Mouse (Mus musculus) midbrain, postnatal 0 days (tissue): ENCODE measurements at regions not wholly inside any gene's neighbourhood (a gene's known extent, or its start where the extent isn't known, plus 50 kb on each side); places are given as distances from the start of the nearest gene placed in this dataset.

Experiments
- ATAC-seq: fragments of 200-750 bp; cut with Nextera tagmentation; 2 replicates; pipeline ENCODE4 v1.8.0; 2017; ENCODE audit warnings: moderate number of reproducible peaks, mild to moderate bottlenecking, moderate TSS enrichment, moderate library complexity; ENCODE audit not compliant: low FRiP score
- DNase-seq: peaks from one replicate; pipeline ENCODE4 v3.0.0-alpha.2; 2015; ENCODE audit warnings: low spot score
- H3K27ac ChIP-seq: fragments of 300-500 bp; sonication (generic); 2 replicates; pipeline ENCODE4 v1.5.1; 2014; ENCODE audit warnings: low read depth, mild to moderate bottlenecking, low read length, mixed read lengths
- H3K27me3 ChIP-seq: fragments of 300-500 bp; sonication (generic); 2 replicates; pipeline ENCODE4 v1.6.1; 2014; ENCODE audit warnings: low read length, control low read depth, mixed read lengths; ENCODE audit not compliant: insufficient read depth
- H3K36me3 ChIP-seq: fragments of 300-500 bp; sonication (generic); 2 replicates; pipeline ENCODE4 v1.6.1; 2014; ENCODE audit warnings: low read length, control low read depth, mixed read lengths; ENCODE audit not compliant: insufficient read depth
- H3K4me1 ChIP-seq: fragments of 300-500 bp; sonication (generic); 2 replicates; pipeline ENCODE4 v1.6.1; 2014; ENCODE audit warnings: mild to moderate bottlenecking, control low read depth, antibody characterized with exemption, low read length, mixed read lengths; ENCODE audit not compliant: insufficient read depth
- H3K4me2 ChIP-seq: fragments of 300-500 bp; sonication (generic); 2 replicates; pipeline ENCODE4 v1.6.1; 2014; ENCODE audit warnings: low read depth, mild to moderate bottlenecking, low read length, mixed read lengths; ENCODE audit not compliant: poor library complexity, severe bottlenecking
- H3K4me3 ChIP-seq: fragments of 300-500 bp; sonication (generic); 2 replicates; pipeline ENCODE4 v1.5.1; 2014; ENCODE audit warnings: low read depth, mild to moderate bottlenecking, low read length, moderate library complexity
- H3K9ac ChIP-seq: fragments of 300-500 bp; sonication (generic); replicated peaks from 2 replicates; pipeline ENCODE4 v1.6.1; 2014; ENCODE audit warnings: mild to moderate bottlenecking, low read length, moderate library complexity, mixed read lengths; ENCODE audit not compliant: poor library complexity, severe bottlenecking
- H3K9me3 ChIP-seq: fragments of 300-500 bp; sonication (generic); 2 replicates; pipeline ENCODE4 v1.6.1; 2016; ENCODE audit warnings: low read length, control low read depth
- CTCF ChIP-seq: IDR thresholded peaks from 2 replicates; pipeline ENCODE4 v1.5.1; 2016; ENCODE audit warnings: antibody characterized with exemption, mild to moderate bottlenecking
- WGBS: fragments of 180-500 bp; shearing (Covaris S2); extraction: QIAGEN DNeasy Blood & Tissue Kit; methylation state at CpG from one replicate; pipeline ENCODE4 v1.1.7; 2014; 5-methylcytosine and 5-hydroxymethylcytosine counted together

- Histone ChIP-seq H3K27ac (no peak overlapping the region), H3K9ac (no peak overlapping the region), H3K4me3 (no peak overlapping the region), H3K4me1 (no peaks in the 10 kb centered on the region), H3K9me3 (no peaks in the 10 kb centered on the region), H3K36me3 (no peaks in the 10 kb centered on the region), H3K27me3 (no peaks in the 10 kb centered on the region), H3K4me2 (no peak overlapping the region)
- no peak for TF ChIP-seq CTCF
- 26% methylated on average over 8 of the region's 8 CpGs for WGBS
- DNase-seq (no peak), ATAC-seq (no peak)
Measured at GRCm38 (mm10) chr2:115513774-115514231, 67.7 kb upstream of the BC052040 start.

DNA sequence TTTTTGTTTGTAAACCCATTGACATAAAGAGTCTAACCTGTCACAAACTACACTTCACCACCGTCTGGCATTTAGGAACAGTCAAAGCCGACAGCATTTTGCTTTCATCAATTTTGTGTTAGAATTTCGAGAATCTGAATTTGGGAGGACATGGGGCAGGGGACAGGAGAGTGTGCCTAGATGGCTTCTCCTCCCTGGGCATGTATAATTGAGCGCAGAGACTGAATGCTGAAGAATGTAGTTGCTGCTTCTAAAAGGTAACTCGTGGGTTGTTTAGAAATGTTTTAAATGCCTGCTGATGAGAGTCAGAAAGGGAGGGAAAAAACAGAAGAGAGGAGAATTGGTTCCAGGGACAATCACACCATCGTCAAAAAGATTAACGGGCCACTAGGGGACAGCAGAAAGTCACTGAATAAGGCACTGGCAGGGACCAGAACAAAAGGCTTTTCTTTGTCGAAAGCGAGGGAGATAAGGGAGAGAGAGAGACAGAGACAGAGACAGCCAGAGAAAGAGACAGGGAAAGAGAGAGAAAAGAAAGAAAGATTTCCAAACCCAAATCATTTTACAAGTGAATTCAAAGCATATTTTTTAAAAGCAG, 66.6 kb upstream of the BC052040 start:
- Histone ChIP-seq H3K27me3 (no peaks in the 10 kb centered on the region), H3K27ac (no peak overlapping the region), H3K36me3 (no peaks in the 10 kb centered on the region), H3K4me2 (no peak overlapping the region), H3K9ac (no peak overlapping the region), H3K4me1 (no peaks in the 10 kb centered on the region), H3K4me3 (no peak overlapping the region), H3K9me3 (no peaks in the 10 kb centered on the region)
- peak; percentile 78 for DNase-seq
- ATAC-seq: no peak
- WGBS: 17% methylated on average over 9 of the region's 9 CpGs
- peak; percentile 82 for TF ChIP-seq CTCF

DNA sequence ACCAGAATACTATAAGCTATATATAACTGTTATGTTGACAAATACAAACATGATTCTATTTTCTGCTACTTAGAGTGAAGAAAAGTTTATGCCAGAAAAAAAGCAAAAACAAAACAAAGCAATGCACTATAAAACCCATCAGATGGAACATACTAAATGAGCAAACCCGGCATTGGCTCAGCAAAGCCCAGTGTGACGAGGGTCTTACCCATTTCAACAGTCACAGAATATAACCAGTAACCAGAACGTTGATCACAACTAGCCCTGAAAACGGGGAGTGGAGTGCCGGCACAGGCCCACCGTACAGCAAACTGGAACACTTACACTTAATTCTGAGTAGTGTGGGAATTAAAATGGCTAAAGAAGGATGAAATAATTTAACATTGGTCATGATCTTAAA, 66.0 kb upstream of the BC052040 start:
- no peaks in the 10 kb centered on the region for H3K36me3 ChIP-seq
- TF ChIP-seq CTCF: no peak
- no peaks in the 10 kb centered on the region for H3K4me1 ChIP-seq
- H3K27me3 ChIP-seq: no peaks in the 10 kb centered on the region
- H3K4me2 ChIP-seq: no peak overlapping the region
- H3K9me3 ChIP-seq: no peaks in the 10 kb centered on the region
- no peak overlapping the region for H3K27ac ChIP-seq
- no peak overlapping the region for H3K4me3 ChIP-seq
- H3K9ac ChIP-seq: no peak overlapping the region
- no peak for ATAC-seq
- DNase-seq: no peak
- WGBS: 69% methylated on average over 6 of the region's 6 CpGs

DNA sequence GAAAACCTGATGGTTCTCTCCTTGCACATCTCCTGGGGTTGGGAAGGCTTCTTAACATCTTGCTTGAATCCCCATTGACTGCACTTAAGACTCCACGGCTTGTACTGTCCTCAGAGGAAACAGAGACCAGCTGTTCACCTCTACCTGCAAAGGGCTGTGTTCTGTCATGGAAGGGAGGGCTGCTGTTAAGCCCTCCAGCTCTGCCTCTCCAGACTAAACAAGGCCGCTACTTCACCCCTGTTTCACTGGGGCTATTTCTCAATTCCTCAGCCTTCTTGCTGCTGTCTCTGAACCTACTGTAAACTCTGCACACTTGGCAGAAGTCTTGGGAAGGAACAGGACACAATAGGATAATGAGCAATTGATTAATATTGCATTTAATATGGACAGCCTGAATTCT, 64.7 kb upstream of the BC052040 start:
- Histone ChIP-seq H3K9ac (no peak overlapping the region), H3K4me3 (no peak overlapping the region), H3K9me3 (no peaks in the 10 kb centered on the region), H3K27ac (no peak overlapping the region), H3K27me3 (no peaks in the 10 kb centered on the region), H3K36me3 (no peaks in the 10 kb centered on the region), H3K4me2 (no peak overlapping the region), H3K4me1 (no peaks in the 10 kb centered on the region)
- DNase-seq (no peak), ATAC-seq (no peak)
- no peak for TF ChIP-seq CTCF
- WGBS: 65% methylated on average over 2 of the region's 2 CpGs

DNA sequence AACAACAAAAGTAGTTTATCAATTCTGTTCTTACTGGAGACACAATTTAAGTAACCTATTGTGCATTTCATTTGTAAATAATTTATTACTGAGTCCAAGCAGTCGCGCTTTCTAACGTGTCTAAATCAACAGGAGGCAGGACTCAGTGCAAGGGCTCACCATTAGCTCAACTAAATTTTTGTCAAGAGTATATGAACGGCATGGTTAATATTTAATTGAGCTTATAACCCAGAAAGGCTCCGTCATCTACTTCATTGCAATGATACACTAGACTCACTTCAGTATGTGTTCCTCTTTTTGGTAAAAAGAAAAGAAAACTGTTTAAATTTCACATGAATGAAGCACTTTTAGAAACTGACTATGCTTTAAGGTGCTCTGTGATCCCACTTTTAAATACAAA, 61.5 kb upstream of the BC052040 start:
- H3K4me2 ChIP-seq: no peak overlapping the region
- ATAC-seq: no peak

DNA sequence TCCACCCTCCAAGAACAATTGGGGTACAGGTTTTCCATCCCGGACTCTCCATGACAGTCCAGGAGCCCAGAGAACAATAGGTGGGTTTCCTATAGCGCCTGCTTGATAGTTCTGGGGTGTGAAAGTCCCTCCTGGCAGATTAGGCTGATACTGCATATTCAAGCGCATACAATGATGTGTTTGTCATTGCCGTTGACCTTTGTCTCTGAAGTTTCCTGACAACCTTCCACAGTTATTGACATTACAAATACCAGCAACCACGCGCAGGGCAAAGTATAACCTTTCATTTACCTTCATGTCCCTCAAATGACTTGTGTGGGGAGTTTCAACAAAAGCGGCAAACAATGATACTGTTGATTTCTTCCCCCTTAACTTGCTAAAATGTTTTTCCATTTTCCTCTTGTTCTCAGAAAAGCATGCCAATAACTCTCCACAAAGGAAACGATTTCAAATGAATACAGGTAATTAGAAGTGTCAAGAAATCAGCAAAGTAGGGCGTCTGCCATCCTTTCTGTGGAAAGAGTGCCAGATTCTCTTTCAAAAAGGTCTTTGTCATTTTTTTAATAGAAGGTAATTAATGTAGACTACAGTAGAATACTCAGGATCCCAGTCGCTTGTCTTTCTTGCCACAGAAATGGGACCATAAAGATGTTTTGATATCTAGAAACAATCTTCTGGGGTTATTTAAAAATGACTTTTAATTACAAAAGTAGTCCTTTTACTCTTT, 60.9 kb upstream of the BC052040 start:
- no peak for TF ChIP-seq CTCF
- ATAC-seq (no peak), DNase-seq (no peak)
- H3K27me3 ChIP-seq: no peaks in the 10 kb centered on the region
- no peaks in the 10 kb centered on the region for H3K9me3 ChIP-seq
- WGBS: 71% methylated on average over 10 of the region's 10 CpGs
- H3K4me3 ChIP-seq: no peak overlapping the region
- H3K9ac ChIP-seq: no peak overlapping the region
- no peaks in the 10 kb centered on the region for H3K36me3 ChIP-seq
- no peak overlapping the region for H3K27ac ChIP-seq
- no peak overlapping the region for H3K4me2 ChIP-seq
- H3K4me1 ChIP-seq: no peaks in the 10 kb centered on the region

More for the DNA sequence above, 61.5 kb upstream of the BC052040 start:
- Histone ChIP-seq H3K36me3 (no peaks in the 10 kb centered on the region), H3K9ac (no peak overlapping the region), H3K9me3 (no peaks in the 10 kb centered on the region), H3K27me3 (no peaks in the 10 kb centered on the region), H3K4me1 (no peaks in the 10 kb centered on the region), H3K4me3 (no peak overlapping the region), H3K27ac (no peak overlapping the region)
- no peak for TF ChIP-seq CTCF
- DNase-seq: no peak
- WGBS: 79% methylated on average over 5 of the region's 5 CpGs
